Mouse (Mus musculus): ENCODE measurements at regions not wholly inside any gene's neighbourhood (a gene's known extent, or its start where the extent isn't known, plus 50 kb on each side); places are given as distances from the start of the nearest gene placed in this dataset.

DNA sequence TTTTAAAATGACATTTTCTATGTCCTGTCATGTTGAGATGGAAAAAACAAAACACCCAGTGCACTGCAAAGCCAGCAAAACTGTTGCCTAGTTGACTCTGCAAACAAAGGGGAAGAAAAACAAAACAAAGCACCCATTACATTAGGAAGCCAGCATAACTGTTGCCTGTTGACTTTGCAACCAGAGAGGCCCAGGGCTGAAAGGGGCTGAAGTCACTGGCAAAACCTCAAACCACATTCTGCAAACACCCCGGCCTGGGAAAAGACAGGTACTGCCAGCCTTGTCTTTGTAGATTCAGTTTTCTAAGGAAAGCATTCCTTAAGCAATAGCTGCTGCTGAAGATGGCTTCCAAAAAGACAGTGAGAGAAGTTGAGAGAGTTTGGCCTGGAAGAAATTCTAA, 175.0 kb upstream of the Rsrc1 start:
- TF ChIP-seq CTCF (conservative IDR thresholded peaks at IDR 0.05; ENCODE audit: low read length) (no peak), NANOG (IDR thresholded peaks at IDR 0.05; ENCODE audit: borderline replicate concordance, low read length) (no peak)
- Histone ChIP-seq H3K4me3 (replicated peaks; ENCODE audit: low read length) (no peak overlapping the region), H3K36me3 (ENCODE audit: insufficient read depth, low read length) (no peaks in the 10 kb centered on the region), H3K27me3 (ENCODE audit: insufficient read depth, low read length) (0 out of 2 replicates have a peak, but pooled peaks cover 1% of the 10 kb centered on the region), H3K4me1 (replicated peaks; ENCODE audit: low read depth, low read length) (no peaks in the 10 kb centered on the region), H3K9me3 (ENCODE audit: low read length) (no peaks in the 10 kb centered on the region)

DNA sequence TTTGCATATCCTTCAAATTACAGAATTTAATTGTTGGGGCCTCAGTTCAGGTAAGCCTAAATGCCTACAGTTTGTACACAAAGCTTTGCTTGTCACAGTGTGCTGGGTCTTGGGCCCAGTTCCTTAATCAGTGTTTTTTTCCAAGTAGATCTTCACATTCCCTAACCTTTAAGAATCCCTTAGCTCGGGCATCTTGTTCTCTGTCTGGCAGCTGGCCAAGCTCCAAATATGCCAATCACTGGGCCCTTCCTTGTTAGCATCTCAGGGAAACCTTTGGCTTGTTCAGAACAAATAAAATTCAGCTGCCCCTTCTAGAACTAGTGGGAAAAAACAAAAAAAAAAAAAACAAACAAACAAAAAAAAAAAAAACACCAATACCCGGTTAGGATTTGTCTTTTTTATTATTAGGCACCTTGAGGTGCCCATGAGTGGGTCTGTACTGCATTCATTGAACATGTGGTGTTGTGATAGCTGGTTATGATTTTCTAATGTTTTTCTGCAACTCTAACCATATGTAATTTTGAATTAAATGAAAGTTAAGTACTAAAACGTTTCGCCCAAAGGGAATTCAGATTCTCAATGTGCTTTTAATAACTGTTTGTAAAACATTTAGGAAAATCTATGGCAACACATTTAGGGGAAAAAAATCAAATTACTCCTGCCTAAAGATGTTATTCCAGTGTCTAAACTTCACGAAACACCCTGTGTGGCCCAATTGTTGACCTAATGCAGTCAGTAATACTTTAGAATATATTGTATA, 168.3 kb upstream of the Rsrc1 start:
- no peaks in the 10 kb centered on the region for H3K27me3 ChIP-seq (ENCODE audit: insufficient read depth, low read length)
- TF ChIP-seq CTCF (conservative IDR thresholded peaks at IDR 0.05; ENCODE audit: low read length) (no peak), POU5F1 (IDR thresholded peaks at IDR 0.05; ENCODE audit: borderline replicate concordance, low read length) (no peak), NANOG (IDR thresholded peaks at IDR 0.05; ENCODE audit: borderline replicate concordance, low read length) (no peak)
- no peak overlapping the region for H3K4me3 ChIP-seq (replicated peaks; ENCODE audit: low read length)
- no peaks in the 10 kb centered on the region for H3K9me3 ChIP-seq (ENCODE audit: low read length)
- no peaks in the 10 kb centered on the region for H3K4me1 ChIP-seq (replicated peaks; ENCODE audit: low read depth, low read length)
- no peaks in the 10 kb centered on the region for H3K36me3 ChIP-seq (ENCODE audit: insufficient read depth, low read length)

DNA sequence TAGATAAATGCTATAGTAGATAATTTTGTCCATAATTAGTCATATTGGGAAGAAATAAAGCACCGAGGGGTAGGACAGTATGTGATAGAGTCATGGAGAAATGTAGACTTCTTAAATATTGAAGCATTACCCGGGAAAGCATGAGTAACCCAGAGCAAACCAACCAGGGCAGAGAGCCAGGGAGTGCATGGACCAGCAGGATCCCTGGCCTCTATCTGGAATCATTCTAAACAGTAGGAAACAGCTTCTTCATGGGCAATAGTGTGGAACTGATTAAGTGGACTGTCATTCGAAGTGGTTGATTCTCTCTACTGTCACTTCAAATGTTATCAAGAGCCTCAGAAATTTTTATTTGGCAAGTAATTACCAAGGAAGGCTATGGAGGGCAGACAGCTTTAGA, 155.4 kb upstream of the Rsrc1 start:
- Histone ChIP-seq H3K27me3 (ENCODE audit: insufficient read depth, low read length) (no peaks in the 10 kb centered on the region), H3K36me3 (ENCODE audit: insufficient read depth, low read length) (no peaks in the 10 kb centered on the region), H3K4me1 (replicated peaks; ENCODE audit: low read depth, low read length) (no peaks in the 10 kb centered on the region), H3K4me3 (replicated peaks; ENCODE audit: low read length) (no peak overlapping the region), H3K9me3 (ENCODE audit: low read length) (peaks cover 18% of the 10 kb centered on the region)
- no peak for TF ChIP-seq POU5F1 (IDR thresholded peaks at IDR 0.05; ENCODE audit: borderline replicate concordance, low read length)
- no peak for TF ChIP-seq CTCF (conservative IDR thresholded peaks at IDR 0.05; ENCODE audit: low read length)
- TF ChIP-seq NANOG (IDR thresholded peaks at IDR 0.05; ENCODE audit: borderline replicate concordance, low read length) = no peak
